ENCODE assay signal across 14 mouse cellular contexts in genomic region chr9:98842117-98842516, GRCm38 (mm10). TPM values are rescaled to one million over a fixed set of nuclear protein-coding genes. Genes with fewer than 3 reads are reported as not detected.
DNase-seq lines count a peak whose midpoint lies in the region; ATAC-seq lines count a peak whose summit lies in the region.
"Had no signal": no experiment of that assay in that cellular context is flagged by ENCODE, and none has a peak within 500 bp of the region (broad histone marks: within the 10 kb centered on the region; RNA-seq: fewer than 3 reads in every experiment).

Gene Prr23a1, plus strand, starts transcription at chr9:98842503.

- no peaks in the 10 kb centered on the region for H3K9me3 ChIP-seq in heart, embryonic 13.5 days
- no peaks in the 10 kb centered on the region for H3K9me3 ChIP-seq in forebrain, embryonic 15.5 days
- H3K9me3 ChIP-seq in midbrain, embryonic 14.5 days (ENCODE audit: control insufficient read depth, low read length): no peaks in the 10 kb centered on the region

- H3K27ac ChIP-seq in heart, embryonic 13.5 days (replicated peaks): no peak within 1 kb of the TSS
- no peak within 1 kb of the TSS for H3K27ac ChIP-seq in forebrain, embryonic 15.5 days (replicated peaks)
- no peak within 1 kb of the TSS for H3K27ac ChIP-seq in midbrain, embryonic 14.5 days (replicated peaks; ENCODE audit: low read depth, low read length)
- H3K27ac ChIP-seq: layer of hippocampus, adult 2 months had no signal

- H3K9ac ChIP-seq in heart, embryonic 13.5 days: no peak within 1 kb of the TSS
- H3K9ac ChIP-seq in forebrain, embryonic 15.5 days (replicated peaks): no peak within 1 kb of the TSS
- no peak within 1 kb of the TSS for H3K9ac ChIP-seq in midbrain, embryonic 14.5 days (replicated peaks; ENCODE audit: low read length)

- ATAC-seq in heart, embryonic 13.5 days (ENCODE audit: extremely low read depth, insufficient number of reproducible peaks, low FRiP score, low TSS enrichment): no peak
- ATAC-seq in forebrain, embryonic 15.5 days (replicated peaks): no peak
- no peak for ATAC-seq in midbrain, embryonic 14.5 days (ENCODE audit: low FRiP score, low TSS enrichment)
- ATAC-seq in monocyte, adult 5-6 weeks (replicated peaks; ENCODE audit: insufficient number of reproducible peaks, low FRiP score, low TSS enrichment, poor library complexity, severe bottlenecking): no peak

- H3K4me3 ChIP-seq in heart, embryonic 13.5 days: peak within 1 kb of the TSS; percentile 32
- peak within 1 kb of the TSS; percentile 15 for H3K4me3 ChIP-seq in forebrain, embryonic 15.5 days
- no peak within 1 kb of the TSS for H3K4me3 ChIP-seq in midbrain, embryonic 14.5 days (replicated peaks; ENCODE audit: low read depth, low read length)
- H3K4me3 ChIP-seq: layer of hippocampus, adult 2 months; megakaryocyte, embryonic 14.5 days had no signal

- 46% methylated on average over 22 of the region's 22 CpGs for WGBS in heart, embryonic 13.5 days
- WGBS in forebrain, embryonic 15.5 days: 60% methylated on average over 22 of the region's 22 CpGs
- 58% methylated on average over 22 of the region's 22 CpGs for WGBS in midbrain, embryonic 14.5 days

- no peaks in the 10 kb centered on the region for H3K36me3 ChIP-seq in heart, embryonic 13.5 days
- no peaks in the 10 kb centered on the region for H3K36me3 ChIP-seq in forebrain, embryonic 15.5 days
- H3K36me3 ChIP-seq in midbrain, embryonic 14.5 days (ENCODE audit: control insufficient read depth, insufficient read depth, low read length): no peaks in the 10 kb centered on the region

- intact Hi-C loops in gastrocnemius, postnatal 36 days (cut with DNase I): no loop called here

- peaks cover 14% of the 10 kb centered on the region; the same call in 1 of the 2 replicates for H3K27me3 ChIP-seq in heart, embryonic 13.5 days (replicated peaks)
- H3K27me3 ChIP-seq in forebrain, embryonic 15.5 days: no peaks in the 10 kb centered on the region
- no peaks in the 10 kb centered on the region for H3K27me3 ChIP-seq in midbrain, embryonic 14.5 days (ENCODE audit: control insufficient read depth, insufficient read depth, low read length)

- no peaks in the 10 kb centered on the region for H3K4me1 ChIP-seq in heart, embryonic 13.5 days
- H3K4me1 ChIP-seq in forebrain, embryonic 15.5 days: no peaks in the 10 kb centered on the region
- H3K4me1 ChIP-seq in midbrain, embryonic 14.5 days (ENCODE audit: control insufficient read depth, insufficient read depth, low read length): no peaks in the 10 kb centered on the region
- H3K4me1 ChIP-seq: megakaryocyte, embryonic 14.5 days had no signal

- no peak for DNase-seq in heart, adult 8-10 months (ENCODE audit: low spot score)
- DNase-seq in ES-CJ7 (ENCODE audit: low read depth, low spot score): peak; percentile 88
- DNase-seq in midbrain, embryonic 14.5 days: peak; percentile 3
- DNase-seq in cerebellum, postnatal 10 days: no peak
- no peak for DNase-seq in gastrocnemius, postnatal 36 days
- DNase-seq: thymus, adult 18-20 months had no signal

- peak within 1 kb of the TSS; percentile 58 for H3K4me2 ChIP-seq in heart, embryonic 13.5 days
- peak within 1 kb of the TSS; percentile 25 for H3K4me2 ChIP-seq in forebrain, embryonic 15.5 days (replicated peaks)
- 0 out of 2 replicates have a peak within 1 kb of the TSS, but pooled peaks have one; percentile 17 for H3K4me2 ChIP-seq in midbrain, embryonic 14.5 days (ENCODE audit: low read length)
- H3K4me2 ChIP-seq: liver, embryonic 11.5 days had no signal

RNA-seq across cellular contexts. Expression of gene Prr23a1, which starts in this region (rescaled TPM):
- not detected in 2 replicates for polyA plus RNA-seq in heart, embryonic 13.5 days (2015; fragmentation: Nextera tagmentation; extraction: Ambion mirVana)
- total RNA-seq in heart, adult 8-10 months (2022): not detected
- 0.22 TPM in 1 of 2 replicates, not detected in the other for polyA plus RNA-seq in forebrain, embryonic 15.5 days (2015; fragmentation: Nextera tagmentation; extraction: Ambion mirVana)
- polyA plus RNA-seq in midbrain, embryonic 14.5 days (2014; fragmentation: Nextera tagmentation; extraction: Ambion mirVana): 0.26 TPM in 1 of 2 replicates, not detected in the other
- total RNA-seq in monocyte, adult 5-6 weeks (2017): not detected in 3 replicates
- not detected for total RNA-seq in gastrocnemius, postnatal 36 days (2021)
- total RNA-seq: heart, postnatal 25 days; layer of hippocampus, adult 2 months had no signal
- polyA plus RNA-seq: C2C12; liver, embryonic 11.5 days had no signal

Comparison
In these comparisons a context has a peak if more than half of its experiments do, and no peak if none do; other contexts are left out.
1. Peak in DNase-seq and H3K4me2 ChIP-seq in midbrain, embryonic 14.5 days; RNA of the gene not detected or under 1 TPM.